Mouse (Mus musculus): ENCODE data around the gene Peg3. TPM values are rescaled to one million over a fixed set of nuclear protein-coding genes. Genes with fewer than 3 reads are reported as not detected.

Gene Peg3
- 20.0 TPM for polyA plus RNA-seq (2014; fragmentation: Illumina TruSeq; extraction: RNeasy Lipid Tissue Mini Kit (QIAGEN cat#74804); ENCODE audit: low read depth, low replicate concordance)

DNA sequence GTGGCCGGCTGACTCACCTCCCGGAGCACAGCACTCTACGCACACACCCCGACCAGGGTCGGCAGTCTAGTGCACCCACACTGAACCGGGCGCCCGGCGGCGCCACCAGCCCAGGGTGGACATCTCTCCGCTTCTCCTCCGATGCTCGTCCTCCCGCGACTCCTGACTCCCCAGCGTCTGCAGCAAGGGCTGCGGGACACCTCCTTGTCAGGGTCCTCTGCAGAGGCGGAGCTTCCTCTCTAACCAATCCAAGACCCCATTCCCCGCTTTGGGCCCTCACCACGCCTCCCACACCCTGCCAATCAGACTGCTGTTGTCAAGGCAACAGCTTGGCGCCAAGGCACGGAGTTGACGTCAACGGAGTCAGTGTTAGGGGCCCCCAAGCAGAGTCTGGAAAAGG lies at the start of gene Peg3, which contains the start of gene Usp29:
Gene Peg3, minus strand, starts transcription at position 191 of the 400 bp plus-strand sequence.
Gene Usp29, plus strand, starts transcription at position 338 of the 400 bp plus-strand sequence.

DNA sequence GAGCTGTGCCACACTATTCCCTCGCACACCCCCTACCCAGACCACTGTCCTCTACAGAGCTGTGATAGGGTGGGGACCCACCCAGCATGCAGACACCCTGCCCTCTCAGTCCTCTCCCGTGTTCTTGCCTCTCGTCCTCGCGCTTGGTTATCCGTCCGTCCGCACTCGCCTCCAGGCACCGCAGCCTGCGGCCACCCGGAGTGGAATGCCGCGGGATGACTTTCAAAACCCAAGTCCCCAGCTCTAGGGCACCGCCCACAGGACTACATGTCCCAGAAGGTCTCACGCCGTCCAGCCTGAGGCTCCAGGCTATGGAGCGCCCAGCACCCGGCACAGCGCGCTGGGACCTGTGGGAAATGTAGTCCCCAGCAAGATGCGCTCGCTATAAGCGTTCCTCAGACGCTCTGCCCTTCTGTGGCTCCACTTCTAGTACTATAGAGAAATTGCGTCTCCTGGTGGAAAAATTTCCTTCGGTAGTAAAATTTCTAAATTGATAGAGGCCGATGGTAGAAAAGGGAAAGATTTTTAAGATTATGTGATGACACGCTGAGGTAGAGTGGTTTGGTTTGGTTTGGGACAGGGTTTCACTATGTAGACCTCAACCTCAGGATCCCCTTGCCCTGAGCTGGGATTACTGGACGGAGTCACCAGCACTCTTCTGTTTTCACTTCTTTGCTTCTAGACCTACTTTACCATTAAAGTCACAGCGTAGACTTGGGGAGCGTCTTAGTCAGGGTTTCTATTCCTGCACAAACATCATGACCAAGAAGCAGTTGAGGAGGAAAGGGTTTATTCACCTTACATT lies 33.8 kb downstream of the Peg3 start, which contains the start of gene Zim1:
Gene Zim1, minus strand, starts transcription at position 210 of the 805 bp plus-strand sequence.

Other genes starting within 250 kb of the Peg3 start
- gene Olfr5, start 243.5 kb downstream of the Peg3 start, polyA plus RNA-seq (2014; fragmentation: Illumina TruSeq; extraction: RNeasy Lipid Tissue Mini Kit (QIAGEN cat#74804); ENCODE audit: low read depth, low replicate concordance) = not detected
- not detected for gene Olfr1347, start 230.7 kb downstream of the Peg3 start, polyA plus RNA-seq (2014; fragmentation: Illumina TruSeq; extraction: RNeasy Lipid Tissue Mini Kit (QIAGEN cat#74804); ENCODE audit: low read depth, low replicate concordance)
- not detected for gene Olfr1348, start 221.7 kb downstream of the Peg3 start, polyA plus RNA-seq (2014; fragmentation: Illumina TruSeq; extraction: RNeasy Lipid Tissue Mini Kit (QIAGEN cat#74804); ENCODE audit: low read depth, low replicate concordance)
- 0.14 TPM for gene Olfr1349, start 207.5 kb downstream of the Peg3 start, polyA plus RNA-seq (2014; fragmentation: Illumina TruSeq; extraction: RNeasy Lipid Tissue Mini Kit (QIAGEN cat#74804); ENCODE audit: low read depth, low replicate concordance)
- gene Olfr1350, start 165.6 kb downstream of the Peg3 start, polyA plus RNA-seq (2014; fragmentation: Illumina TruSeq; extraction: RNeasy Lipid Tissue Mini Kit (QIAGEN cat#74804); ENCODE audit: low read depth, low replicate concordance) = not detected
- 1.4 TPM for gene Zim1, start 34.0 kb downstream of the Peg3 start, polyA plus RNA-seq (2014; fragmentation: Illumina TruSeq; extraction: RNeasy Lipid Tissue Mini Kit (QIAGEN cat#74804); ENCODE audit: low read depth, low replicate concordance)
- 0.05 TPM for gene Usp29, start 147 bp upstream of the Peg3 start, polyA plus RNA-seq (2014; fragmentation: Illumina TruSeq; extraction: RNeasy Lipid Tissue Mini Kit (QIAGEN cat#74804); ENCODE audit: low read depth, low replicate concordance)